31 mouse cellular contexts compared by ENCODE assay signal in genomic region chr2:34857728-34858127, GRCm38 (mm10). TPM values are rescaled to one million over a fixed set of nuclear protein-coding genes. Genes with fewer than 3 reads are reported as not detected.
DNase-seq lines count a peak whose midpoint lies in the region; ATAC-seq lines count a peak whose summit lies in the region.
"Had no signal": no experiment of that assay in that cellular context is flagged by ENCODE, and none has a peak within 500 bp of the region (broad histone marks: within the 10 kb centered on the region; RNA-seq: fewer than 3 reads in every experiment).

No protein-coding gene starts in this region.

- ATAC-seq in liver, embryonic 11.5 days (replicated peaks; ENCODE audit: low FRiP score): peak; percentile 56; the same call in 1 of the 2 replicates
- peak; percentile 41; the same call in 1 of the 2 replicates for ATAC-seq in liver, embryonic 13.5 days (ENCODE audit: low read depth)
- peak; percentile 52; the same call in 1 of the 2 replicates for ATAC-seq in megakaryocyte progenitor cell, adult 5-6 weeks (replicated peaks; ENCODE audit: poor library complexity)
- ATAC-seq: forebrain, embryonic 14.5 days; forebrain, postnatal 0 days; Patski had no signal

- H3K27ac ChIP-seq in liver, embryonic 11.5 days (ENCODE audit: low read depth, low read length): no peak overlapping the region
- H3K27ac ChIP-seq in liver, embryonic 13.5 days: no peak overlapping the region
- H3K27ac ChIP-seq: embryonic facial prominence, embryonic 12.5 days; embryonic facial prominence, embryonic 15.5 days; heart, adult 2 months; heart, embryonic 10.5 days; heart, embryonic 13.5 days; hindbrain, embryonic 15.5 days had no signal

- H3K4me2 ChIP-seq in liver, embryonic 11.5 days: no peak overlapping the region
- H3K4me2 ChIP-seq in liver, embryonic 13.5 days: no peak overlapping the region
- H3K4me2 ChIP-seq: embryonic facial prominence, embryonic 12.5 days; embryonic facial prominence, embryonic 15.5 days; heart, embryonic 13.5 days; hindbrain, embryonic 15.5 days had no signal

- WGBS in liver, embryonic 11.5 days: 67% methylated on average over 8 of the region's 8 CpGs
- WGBS in liver, embryonic 13.5 days (ENCODE audit: insufficient replicate concordance): 43% methylated on average over 8 of the region's 8 CpGs

- H3K4me1 ChIP-seq in liver, embryonic 11.5 days (replicated peaks; ENCODE audit: control insufficient read depth, insufficient read depth, low read length): peaks cover 9% of the 10 kb centered on the region
- peaks cover 11% of the 10 kb centered on the region for H3K4me1 ChIP-seq in liver, embryonic 13.5 days (replicated peaks)
- H3K4me1 ChIP-seq: embryonic facial prominence, embryonic 12.5 days; embryonic facial prominence, embryonic 15.5 days; heart, embryonic 10.5 days; heart, embryonic 13.5 days; hindbrain, embryonic 15.5 days had no signal

- DNase-seq in liver, embryonic 11.5 days (ENCODE audit: low spot score): no peak
- no peak for DNase-seq in liver
- peak; percentile 23 for DNase-seq in liver, embryonic 13.5 days
- DNase-seq in urinary bladder, adult 18-20 months (ENCODE audit: low spot score in 2 of 2): no peak
- DNase-seq in right cerebral cortex, postnatal 25 days: no peak
- no peak for DNase-seq in frontal cortex, postnatal 10 days (ENCODE audit: low spot score in 2 of 2)
- DNase-seq: adrenal gland, postnatal 10 days; adrenal gland, postnatal 36 days; cerebellum, adult 18-20 months; cerebellum, adult 9-11 months; cerebellum, postnatal 25 days; forebrain, postnatal 0 days; gastrocnemius, postnatal 36 days; heart, adult 2 months; heart, postnatal 14 days; heart, postnatal 4 days had no signal

- H3K9me3 ChIP-seq in liver, embryonic 11.5 days (ENCODE audit: control insufficient read depth, low read length): no peaks in the 10 kb centered on the region
- H3K9me3 ChIP-seq in liver, embryonic 13.5 days (replicated peaks): no peaks in the 10 kb centered on the region
- H3K9me3 ChIP-seq: embryonic facial prominence, embryonic 12.5 days; embryonic facial prominence, embryonic 15.5 days; heart, embryonic 10.5 days; heart, embryonic 13.5 days; hindbrain, embryonic 15.5 days had no signal

- no peak overlapping the region for H3K9ac ChIP-seq in liver, embryonic 11.5 days (ENCODE audit: low read depth, low read length)
- H3K9ac ChIP-seq in liver, embryonic 13.5 days: no peak overlapping the region
- H3K9ac ChIP-seq: embryonic facial prominence, embryonic 12.5 days; embryonic facial prominence, embryonic 15.5 days; forebrain, postnatal 0 days; heart, embryonic 13.5 days; hindbrain, embryonic 15.5 days had no signal

- H3K4me3 ChIP-seq in liver, embryonic 11.5 days (ENCODE audit: low read depth, low read length): no peak overlapping the region
- no peak overlapping the region for H3K4me3 ChIP-seq in liver, embryonic 13.5 days (replicated peaks)
- H3K4me3 ChIP-seq: embryonic facial prominence, embryonic 12.5 days; embryonic facial prominence, embryonic 15.5 days; heart, adult 2 months; heart, embryonic 10.5 days; heart, embryonic 13.5 days; hindbrain, embryonic 15.5 days had no signal

- H3K27me3 ChIP-seq in liver, embryonic 11.5 days (replicated peaks; ENCODE audit: control insufficient read depth, insufficient read depth, low read length): no peaks in the 10 kb centered on the region
- no peaks in the 10 kb centered on the region for H3K27me3 ChIP-seq in liver, embryonic 13.5 days
- H3K27me3 ChIP-seq: embryonic facial prominence, embryonic 12.5 days; embryonic facial prominence, embryonic 15.5 days; heart, embryonic 13.5 days; hindbrain, embryonic 15.5 days; Patski had no signal

- peaks cover 53% of the 10 kb centered on the region for H3K36me3 ChIP-seq in liver, embryonic 11.5 days (ENCODE audit: control insufficient read depth, insufficient read depth, low read length)
- peaks cover 93% of the 10 kb centered on the region for H3K36me3 ChIP-seq in liver, embryonic 13.5 days

RNA-seq across cellular contexts. Expression of gene Cutal, which starts 16.5 kb away (rescaled TPM):
- polyA plus RNA-seq in liver, embryonic 11.5 days (2014; fragmentation: Nextera tagmentation; extraction: Ambion mirVana): 2.5 and 2.7 TPM in 2 replicates
- polyA plus RNA-seq in liver, embryonic 13.5 days (2015; fragmentation: Nextera tagmentation; extraction: Ambion mirVana): 3.4 and 4.4 TPM in 2 replicates
- total RNA-seq in megakaryocyte progenitor cell, adult 5-6 weeks (2015): not detected in 2 replicates
- not detected in 2 replicates for total RNA-seq in megakaryocyte progenitor cell, adult 5-6 weeks (2017)
- total RNA-seq: common myeloid progenitor, adult 5-6 weeks; granulocyte monocyte progenitor cell, adult 5-6 weeks had no signal
- polyA plus RNA-seq: embryonic facial prominence, embryonic 12.5 days; embryonic facial prominence, embryonic 15.5 days; forebrain, embryonic 11.5 days; hindbrain, embryonic 11.5 days had no signal

RNA-seq across cellular contexts. Expression of gene Psmd5, which starts 17.0 kb away (rescaled TPM):
- polyA plus RNA-seq in liver, embryonic 11.5 days (2014; fragmentation: Nextera tagmentation; extraction: Ambion mirVana): 138 and 147 TPM in 2 replicates
- 93.6 and 106 TPM in 2 replicates for polyA plus RNA-seq in liver, embryonic 13.5 days (2015; fragmentation: Nextera tagmentation; extraction: Ambion mirVana)
- 81.7 and 88.9 TPM in 2 replicates for total RNA-seq in megakaryocyte progenitor cell, adult 5-6 weeks (2015)
- total RNA-seq in megakaryocyte progenitor cell, adult 5-6 weeks (2017): 27.5 and 33.9 TPM in 2 replicates

RNA-seq across cellular contexts. Expression of gene Gm34653, which starts 24.9 kb away (rescaled TPM):
- polyA plus RNA-seq in liver, embryonic 11.5 days (2014; fragmentation: Nextera tagmentation; extraction: Ambion mirVana): not detected in 2 replicates
- 0.08 TPM in 1 of 2 replicates, not detected in the other for polyA plus RNA-seq in liver, embryonic 13.5 days (2015; fragmentation: Nextera tagmentation; extraction: Ambion mirVana)
- 0.64 TPM in 1 of 2 replicates, not detected in the other for total RNA-seq in megakaryocyte progenitor cell, adult 5-6 weeks (2015)
- not detected in 2 replicates for total RNA-seq in megakaryocyte progenitor cell, adult 5-6 weeks (2017)
- total RNA-seq: adrenal gland, adult 18-20 months; adrenal gland, postnatal 10 days; adrenal gland, postnatal 36 days; common myeloid progenitor, adult 5-6 weeks; gastrocnemius, postnatal 36 days; granulocyte monocyte progenitor cell, adult 5-6 weeks; heart, adult 2 months; heart, postnatal 14 days; heart, postnatal 4 days had no signal
- polyA plus RNA-seq: embryonic facial prominence, embryonic 12.5 days; forebrain, embryonic 11.5 days; forebrain, embryonic 14.5 days; frontal cortex, adult 2 months; heart, adult 2 months; heart, embryonic 10.5 days; heart, embryonic 13.5 days; heart, embryonic 16.5 days; hindbrain, embryonic 11.5 days; hindbrain, embryonic 15.5 days had no signal

RNA-seq across cellular contexts. Expression of gene Fbxw2, which starts 31.6 kb away (rescaled TPM):
- polyA plus RNA-seq in liver, embryonic 11.5 days (2014; fragmentation: Nextera tagmentation; extraction: Ambion mirVana): 78.7 and 81.2 TPM in 2 replicates
- polyA plus RNA-seq in liver, embryonic 13.5 days (2015; fragmentation: Nextera tagmentation; extraction: Ambion mirVana): 57.7 and 61.5 TPM in 2 replicates
- 47.7 and 48.8 TPM in 2 replicates for total RNA-seq in megakaryocyte progenitor cell, adult 5-6 weeks (2015)
- 49.1 and 54.3 TPM in 2 replicates for total RNA-seq in megakaryocyte progenitor cell, adult 5-6 weeks (2017)

RNA-seq across cellular contexts. Expression of gene Phf19, which starts 56.1 kb away (rescaled TPM):
- 4.5 and 5.2 TPM in 2 replicates for polyA plus RNA-seq in liver, embryonic 11.5 days (2014; fragmentation: Nextera tagmentation; extraction: Ambion mirVana)
- polyA plus RNA-seq in liver, embryonic 13.5 days (2015; fragmentation: Nextera tagmentation; extraction: Ambion mirVana): 2.3 and 3.0 TPM in 2 replicates
- 6.9 and 8.8 TPM in 2 replicates for total RNA-seq in megakaryocyte progenitor cell, adult 5-6 weeks (2015)
- 6.5 and 10.0 TPM in 2 replicates for total RNA-seq in megakaryocyte progenitor cell, adult 5-6 weeks (2017)
